Comparison of ENCODE assay signal across 8 mouse cellular contexts in genomic region chr11:119033874-119034558, GRCm38 (mm10). TPM values are rescaled to one million over a fixed set of nuclear protein-coding genes. Genes with fewer than 3 reads are reported as not detected.
A peak's percentile ranks its signal among the peaks of the same experiment; 100 is the strongest.
DNase-seq lines count a peak whose midpoint lies in the region; ATAC-seq and TF ChIP-seq lines count a peak whose summit lies in the region.

No protein-coding gene starts in this region.

- peaks cover 33% of the 10 kb centered on the region for H3K4me1 ChIP-seq in hindbrain, embryonic 14.5 days (replicated peaks; ENCODE audit: control insufficient read depth, insufficient read depth, low read length)
- peaks cover 61% of the 10 kb centered on the region for H3K4me1 ChIP-seq in limb, embryonic 10.5 days
- peaks cover 48% of the 10 kb centered on the region for H3K4me1 ChIP-seq in midbrain, embryonic 12.5 days

- 1% methylated on average over 26 of the region's 26 CpGs for WGBS in hindbrain, embryonic 14.5 days
- WGBS in limb, embryonic 10.5 days: under 1% methylated on average over 26 of the region's 26 CpGs
- WGBS in midbrain, embryonic 12.5 days: under 1% methylated on average over 26 of the region's 26 CpGs

- H3K4me3 ChIP-seq in layer of hippocampus, adult 2 months: peak overlapping the region; percentile 29
- H3K4me3 ChIP-seq in hindbrain, embryonic 14.5 days (replicated peaks; ENCODE audit: low read length): peak overlapping the region; percentile 11
- H3K4me3 ChIP-seq in limb, embryonic 10.5 days: peak overlapping the region; percentile 42
- H3K4me3 ChIP-seq in midbrain, embryonic 12.5 days: peak overlapping the region; percentile 24

- ATAC-seq in hindbrain, embryonic 14.5 days (ENCODE audit: low FRiP score): peak; percentile 39; the same call in 1 of the 2 replicates
- ATAC-seq in midbrain, embryonic 12.5 days (ENCODE audit: low FRiP score, low read depth): peak; percentile 24; the same call in 1 of the 2 replicates

- no peak overlapping the region for H3K27ac ChIP-seq in layer of hippocampus, adult 2 months
- no peak overlapping the region for H3K27ac ChIP-seq in hindbrain, embryonic 14.5 days
- peak overlapping the region; percentile 30; the same call in 1 of the 2 replicates for H3K27ac ChIP-seq in limb, embryonic 10.5 days
- no peak overlapping the region for H3K27ac ChIP-seq in midbrain, embryonic 12.5 days (replicated peaks)

- H3K27me3 ChIP-seq in hindbrain, embryonic 14.5 days (ENCODE audit: control insufficient read depth, insufficient read depth, low read length): peaks cover 53% of the 10 kb centered on the region
- peaks cover 60% of the 10 kb centered on the region for H3K27me3 ChIP-seq in limb, embryonic 10.5 days (ENCODE audit: low read depth, poor library complexity, severe bottlenecking)
- H3K27me3 ChIP-seq in midbrain, embryonic 12.5 days: peaks cover 51% of the 10 kb centered on the region

- DNase-seq in layer of hippocampus, adult 2 months (ENCODE audit: low spot score in 2 of 2): peak in 1 of 2 experiments; percentile 81
- DNase-seq in layer of hippocampus, adult 9-10 months (ENCODE audit: low spot score): no peak
- DNase-seq in cerebellum, adult 8-10 months: peak; percentile 76
- DNase-seq in gastrocnemius, adult 18-20 months (ENCODE audit: low spot score): peak; percentile 87
- no peak for DNase-seq in hindbrain, embryonic 14.5 days (ENCODE audit: low spot score)
- DNase-seq in limb, embryonic 10.5 days (ENCODE audit: low spot score): peak; percentile 89
- peak; percentile 73 to 80 for DNase-seq in spleen, postnatal 36 days (ENCODE audit: low spot score in 2 of 2)

- no peak overlapping the region for H3K9ac ChIP-seq in hindbrain, embryonic 14.5 days
- H3K9ac ChIP-seq in midbrain, embryonic 12.5 days (replicated peaks): no peak overlapping the region

- TF ChIP-seq CTCF in layer of hippocampus, adult 2 months (conservative IDR thresholded peaks at IDR 0.05): peak; percentile 97

- peaks cover 35% of the 10 kb centered on the region for H3K36me3 ChIP-seq in hindbrain, embryonic 14.5 days (replicated peaks; ENCODE audit: control insufficient read depth, insufficient read depth)
- H3K36me3 ChIP-seq in limb, embryonic 10.5 days: peaks cover 37% of the 10 kb centered on the region
- H3K36me3 ChIP-seq in midbrain, embryonic 12.5 days: peaks cover 25% of the 10 kb centered on the region

- peak overlapping the region; percentile 43 for H3K4me2 ChIP-seq in hindbrain, embryonic 14.5 days (replicated peaks)
- H3K4me2 ChIP-seq in midbrain, embryonic 12.5 days (replicated peaks): peak overlapping the region; percentile 46

- H3K9me3 ChIP-seq in hindbrain, embryonic 14.5 days (ENCODE audit: control insufficient read depth, low read length): no peaks in the 10 kb centered on the region
- H3K9me3 ChIP-seq in limb, embryonic 10.5 days (replicated peaks): no peaks in the 10 kb centered on the region
- no peaks in the 10 kb centered on the region for H3K9me3 ChIP-seq in midbrain, embryonic 12.5 days

RNA-seq across cellular contexts. Expression of gene Cbx8, which starts 6.8 kb away (rescaled TPM):
- 10 to 100 TPM; 10.2 to 11.3 TPM for total RNA-seq in layer of hippocampus, adult 2 months (2021)
- total RNA-seq in gastrocnemius, adult 18-20 months (2021): 1 to 10 TPM; 2.6 to 3.5 TPM
- 8.5 and 9.8 TPM in 2 replicates for polyA plus RNA-seq in hindbrain, embryonic 14.5 days (2014; fragmentation: Nextera tagmentation; extraction: Ambion mirVana)
- 12.2 and 15.1 TPM in 2 replicates for polyA plus RNA-seq in limb, embryonic 10.5 days (2016; fragmentation: Nextera tagmentation; extraction: Ambion mirVana)
- 12.1 and 15.1 TPM in 2 replicates for polyA plus RNA-seq in midbrain, embryonic 12.5 days (2016; fragmentation: Nextera tagmentation; extraction: Ambion mirVana)

RNA-seq across cellular contexts. Expression of gene Cbx2, which starts 11.3 kb away (rescaled TPM):
- 1 to 10 TPM; 2.9 to 3.1 TPM for total RNA-seq in layer of hippocampus, adult 2 months (2021)
- 1 to 10 TPM in 1 of 2 experiments, under 1 TPM in 1; 0.85 to 1.0 TPM for total RNA-seq in gastrocnemius, adult 18-20 months (2021)
- polyA plus RNA-seq in hindbrain, embryonic 14.5 days (2014; fragmentation: Nextera tagmentation; extraction: Ambion mirVana): 10.7 and 13.7 TPM in 2 replicates
- polyA plus RNA-seq in limb, embryonic 10.5 days (2016; fragmentation: Nextera tagmentation; extraction: Ambion mirVana): 151 and 170 TPM in 2 replicates
- polyA plus RNA-seq in midbrain, embryonic 12.5 days (2016; fragmentation: Nextera tagmentation; extraction: Ambion mirVana): 81.0 and 86.0 TPM in 2 replicates

RNA-seq across cellular contexts. Expression of gene Enpp7, which starts 46.0 kb away (rescaled TPM):
- not detected for total RNA-seq in layer of hippocampus, adult 2 months (2021)
- total RNA-seq in gastrocnemius, adult 18-20 months (2021): not detected
- not detected in 2 replicates for polyA plus RNA-seq in hindbrain, embryonic 14.5 days (2014; fragmentation: Nextera tagmentation; extraction: Ambion mirVana)
- not detected in 2 replicates for polyA plus RNA-seq in limb, embryonic 10.5 days (2016; fragmentation: Nextera tagmentation; extraction: Ambion mirVana)
- polyA plus RNA-seq in midbrain, embryonic 12.5 days (2016; fragmentation: Nextera tagmentation; extraction: Ambion mirVana): not detected in 2 replicates

RNA-seq across cellular contexts. Expression of gene Cbx4, which starts 52.0 kb away (rescaled TPM):
- 10 to 100 TPM; 53.7 to 60.4 TPM for total RNA-seq in layer of hippocampus, adult 2 months (2021)
- total RNA-seq in gastrocnemius, adult 18-20 months (2021): 1 to 10 TPM; 1.6 to 2.5 TPM
- 16.8 and 20.2 TPM in 2 replicates for polyA plus RNA-seq in hindbrain, embryonic 14.5 days (2014; fragmentation: Nextera tagmentation; extraction: Ambion mirVana)
- 4.3 and 7.1 TPM in 2 replicates for polyA plus RNA-seq in limb, embryonic 10.5 days (2016; fragmentation: Nextera tagmentation; extraction: Ambion mirVana)
- polyA plus RNA-seq in midbrain, embryonic 12.5 days (2016; fragmentation: Nextera tagmentation; extraction: Ambion mirVana): 12.4 and 15.2 TPM in 2 replicates

Comparison
In these comparisons a context has a peak if more than half of its experiments do, and no peak if none do; other contexts are left out.
1. DNase-seq: peak in cerebellum, adult 8-10 months (single experiment), gastrocnemius, adult 18-20 months (single experiment), limb, embryonic 10.5 days (single experiment) and spleen, postnatal 36 days (2 of 2); none in layer of hippocampus, adult 9-10 months (single experiment) and hindbrain, embryonic 14.5 days (single experiment).
2. Peak in every context shown above with its lines, with median percentiles within 50 percentile points of each other: H3K4me3 ChIP-seq.